Mouse (Mus musculus) CH12.LX (cell line): ENCODE data around the gene Exph5. TPM values are rescaled to one million over a fixed set of nuclear protein-coding genes. Genes with fewer than 3 reads are reported as not detected.

Experiments
- DNase-seq: peaks from one replicate; pipeline ENCODE4 v3.0.0-alpha.2; 2013; ENCODE audit errors: extremely low read depth
- H3K27ac ChIP-seq: 2 replicates; pipeline ENCODE4 v1.5.1; 2012; ENCODE audit warnings: low read depth, mild to moderate bottlenecking, control low read depth, moderate library complexity; ENCODE audit not compliant: insufficient read depth
- H3K27me3 ChIP-seq: replicated peaks from 2 replicates; pipeline ENCODE3; 2012; ENCODE audit warnings: inconsistent platforms
- H3K36me3 ChIP-seq, 2 experiments: replicated peaks in 1 of 2; 2 replicates each; pipeline versions ENCODE3 to v1.6.1; 2012; ENCODE audit warnings: inconsistent platforms in 1 of 2, low read length in 1 of 2, mild to moderate bottlenecking in 1 of 2, mixed read lengths in 1 of 2, moderate library complexity in 1 of 2; ENCODE audit not compliant: control insufficient read depth in 1 of 2, insufficient read depth in 1 of 2
- H3K4me1 ChIP-seq, 2 experiments: 2 replicates each; pipeline ENCODE4 v1.6.1; 2012; ENCODE audit warnings: inconsistent platforms in 1 of 2, moderate library complexity in 1 of 2; ENCODE audit not compliant: insufficient read depth in 2 of 2, control insufficient read depth in 1 of 2
- H3K4me2 ChIP-seq: 2 replicates; pipeline ENCODE4 v1.6.1; 2012; ENCODE audit warnings: low read depth, mild to moderate bottlenecking, control low read depth; ENCODE audit not compliant: poor library complexity, insufficient read depth, severe bottlenecking
- H3K4me3 ChIP-seq, 3 experiments: fragments of 150-350 bp in 1 of 3; sonication (generic) in 1 of 3; replicated peaks in 1 of 3; 2 replicates each; pipeline versions ENCODE3 to v1.5.1; 2011 to 2012; ENCODE audit warnings: low read depth in 2 of 3, low read length in 2 of 3, mild to moderate bottlenecking in 2 of 3, moderate library complexity in 2 of 3, control low read depth in 1 of 3, improper control_type of control experiment in 1 of 3, inconsistent platforms in 1 of 3, mixed read lengths in 1 of 3; ENCODE audit not compliant: poor library complexity in 1 of 3
- H3K79me2 ChIP-seq: replicated peaks from 2 replicates; pipeline ENCODE4 v1.6.1; 2012; ENCODE audit warnings: mild to moderate bottlenecking, moderate library complexity; ENCODE audit not compliant: control insufficient read depth, poor library complexity, insufficient read depth, severe bottlenecking; ENCODE audit errors: extremely low read depth
- H3K9ac ChIP-seq: 2 replicates; pipeline ENCODE4 v1.6.1; 2012; ENCODE audit warnings: low read depth, mild to moderate bottlenecking, control low read depth, moderate library complexity; ENCODE audit not compliant: insufficient read depth
- H3K9me3 ChIP-seq: replicated peaks from 2 replicates; pipeline ENCODE3; 2012; ENCODE audit warnings: low read length, inconsistent platforms, mixed read lengths
- BHLHE40 ChIP-seq: IDR thresholded peaks from 2 replicates; pipeline ENCODE4 v1.6.1; 2011; ENCODE audit warnings: mild to moderate bottlenecking, low read depth, low read length, improper control_type of control experiment
- CHD2 ChIP-seq: IDR thresholded peaks from 2 replicates; pipeline ENCODE4 v1.6.1; 2011; ENCODE audit warnings: low read length, improper control_type of control experiment
- CTCF ChIP-seq, 2 experiments: IDR thresholded peaks in 1 of 2; conservative IDR thresholded peaks in 1 of 2; 2 replicates each; pipeline ENCODE4 v1.5.1; 2011 to 2012; ENCODE audit warnings: low read depth in 2 of 2, low read length in 2 of 2, improper control_type of control experiment in 1 of 2, inconsistent platforms in 1 of 2, mild to moderate bottlenecking in 1 of 2, moderate library complexity in 1 of 2
- HCFC1 ChIP-seq: IDR thresholded peaks from 2 replicates; pipeline ENCODE4 v1.6.1; 2012; ENCODE audit warnings: low read depth, mild to moderate bottlenecking, inconsistent platforms, low read length, improper control_type of control experiment
- IRF4 ChIP-seq: IDR thresholded peaks from 2 replicates; pipeline ENCODE4 v1.6.1; 2014; ENCODE audit warnings: low read depth, mild to moderate bottlenecking, inconsistent platforms, low read length, improper control_type of control experiment
- MEF2A ChIP-seq: IDR thresholded peaks from 2 replicates; pipeline ENCODE4 v1.6.1; 2014; ENCODE audit warnings: low read depth, mild to moderate bottlenecking, inconsistent platforms, low read length, improper control_type of control experiment, borderline replicate concordance
- TBP ChIP-seq: conservative IDR thresholded peaks from 2 replicates; pipeline ENCODE4 v1.6.1; 2011; ENCODE audit warnings: low read depth, low read length, improper control_type of control experiment
- USF1 ChIP-seq: IDR thresholded peaks from 2 replicates; pipeline ENCODE4 v1.6.1; 2014; ENCODE audit warnings: low read depth, mild to moderate bottlenecking, inconsistent platforms, low read length, improper control_type of control experiment
- ZKSCAN1 ChIP-seq: IDR thresholded peaks from 2 replicates; pipeline ENCODE4 v1.6.1; 2012; ENCODE audit warnings: low read depth, inconsistent platforms, low read length, improper control_type of control experiment, borderline replicate concordance
- ZMIZ1 ChIP-seq: IDR thresholded peaks from 2 replicates; pipeline ENCODE4 v1.6.1; 2012; ENCODE audit warnings: low read depth, mild to moderate bottlenecking, inconsistent platforms, low read length, improper control_type of control experiment
- ZNF384 ChIP-seq: IDR thresholded peaks from 2 replicates; pipeline ENCODE4 v1.6.1; 2012; ENCODE audit warnings: low read depth, low read length, improper control_type of control experiment, inconsistent platforms
- dilution Hi-C: fragments of 300-500 bp; cut with MboI; formaldehyde crosslinking; loops from 2 replicates; pipeline ENCODE4 v1.14.3; 2020; ENCODE audit warnings: low sequenced_read_pairs; ENCODE audit not compliant: extremely low pct_unique_long_range_greater_than_20kb, extremely low pct_ligation_motif_present
- in situ Hi-C: fragments of 300-500 bp; cut with MboI; formaldehyde crosslinking; loops from 3 replicates; pipeline ENCODE4 v1.14.3; 2019; ENCODE audit warnings: low sequenced_read_pairs, low pct_ligation_motif_present, low pct_unique_long_range_greater_than_20kb, mixed read lengths
- polyA plus RNA-seq: library from polyadenylated mRNA; unstranded; fragments of >175 nt; gene quantifications from 2 replicates; pipeline ENCODE4 v1.2.1, GENCODE M21; 2012; ENCODE audit warnings: low read depth; ENCODE audit not compliant: insufficient read length
- total RNA-seq, 2 experiments: library from RNA; depleted of rRNA; stranded (reverse); fragments of 300-350 nt in 1 of 2; fragments of >200 nt in 1 of 2; gene quantifications; 2 replicates each; pipeline ENCODE4 v1.2.3; 2012 to 2014

Gene Exph5
- total and polyA plus RNA-seq, 3 experiments, result 0.04 TPM; not detected in 2

GRCm38 (mm10) chr9:53333436-53333835 is 32.0 kb downstream of the Exph5 start:
- TF ChIP-seq IRF4, result no peak
- no peak for TF ChIP-seq HCFC1
- no peak for TF ChIP-seq ZMIZ1
- no peak for TF ChIP-seq CTCF (conservative IDR thresholded peaks at IDR 0.05 in 1 of 2, IDR thresholded peaks at IDR 0.05 in 1 of 2; ENCODE audit: low read depth in 2 of 2, low read length in 2 of 2)
- no peak overlapping the region for H3K9ac ChIP-seq
- no peak overlapping the region for H3K4me3 ChIP-seq
- H3K27ac ChIP-seq, result no peak overlapping the region
- dilution Hi-C loops (no loop called here), in situ Hi-C loops (no loop called here)
- no peaks in the 10 kb centered on the region for H3K36me3 ChIP-seq
- H3K4me2 ChIP-seq, result no peak overlapping the region
- H3K27me3 ChIP-seq, result no peaks in the 10 kb centered on the region
- H3K9me3 ChIP-seq, result no peaks in the 10 kb centered on the region
- DNase-seq, result no peak
- no peaks in the 10 kb centered on the region for H3K79me2 ChIP-seq
- peaks cover 19 to 34% of the 10 kb centered on the region in 2 experiments for H3K4me1 ChIP-seq

DNA sequence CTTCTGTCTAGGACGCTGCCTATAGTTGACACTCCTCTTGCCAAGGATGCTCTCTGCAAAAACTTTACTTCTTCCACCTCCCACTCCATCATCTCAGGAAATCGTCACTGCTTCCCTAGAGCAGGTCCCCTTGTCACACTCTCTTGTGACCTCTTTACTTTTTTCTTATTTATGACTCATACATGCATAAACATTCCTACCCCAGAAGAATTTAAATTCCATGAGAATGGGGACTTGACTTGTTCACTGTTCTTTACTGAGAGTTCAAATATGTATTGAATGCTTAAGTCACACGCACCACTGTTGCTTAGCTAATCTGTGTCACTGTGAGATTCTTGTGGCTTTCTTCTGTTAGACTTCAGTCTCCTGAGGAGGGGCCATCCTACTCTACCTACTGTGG is 33.7 kb downstream of the Exph5 start:
- no peaks in the 10 kb centered on the region for H3K79me2 ChIP-seq
- peaks cover 12 to 20% of the 10 kb centered on the region in 2 experiments; a peak in 3 of 4 replicates for H3K4me1 ChIP-seq
- no peaks in the 10 kb centered on the region for H3K27me3 ChIP-seq
- H3K4me2 ChIP-seq, result no peak overlapping the region
- in situ Hi-C loops, result no loop called here
- no peak overlapping the region for H3K4me3 ChIP-seq
- no peak for TF ChIP-seq ZNF384
- no peak for TF ChIP-seq CHD2
- TF ChIP-seq MEF2A, result no peak
- no peak for TF ChIP-seq USF1
- TF ChIP-seq BHLHE40, result no peak
- no peak for TF ChIP-seq TBP
- H3K36me3 ChIP-seq, result no peaks in the 10 kb centered on the region
- no peak for DNase-seq
- dilution Hi-C loops, result no loop called here
- H3K9me3 ChIP-seq, result no peaks in the 10 kb centered on the region
- no peak overlapping the region for H3K9ac ChIP-seq
- no peak overlapping the region for H3K27ac ChIP-seq

GRCm38 (mm10) chr9:53339603-53340002 is 38.1 kb downstream of the Exph5 start:
- dilution Hi-C loops (no loop called here), in situ Hi-C loops (no loop called here)
- no peak for TF ChIP-seq ZKSCAN1
- no peak for DNase-seq
- no peaks in the 10 kb centered on the region for H3K27me3 ChIP-seq
- H3K79me2 ChIP-seq, result no peaks in the 10 kb centered on the region
- no peaks in the 10 kb centered on the region for H3K9me3 ChIP-seq
- H3K27ac ChIP-seq, result no peak overlapping the region
- no peak overlapping the region for H3K4me3 ChIP-seq
- no peak overlapping the region for H3K9ac ChIP-seq
- H3K4me1 ChIP-seq, result peaks cover 3 to 5% of the 10 kb centered on the region in 2 experiments
- no peaks in the 10 kb centered on the region for H3K36me3 ChIP-seq
- no peak overlapping the region for H3K4me2 ChIP-seq
